Mouse (Mus musculus) cerebral cortex, adult 2 months (tissue): Measurements from ENCODE around the gene Ddah1.

Experiments used
- WGBS: fragments of 180-500 bp; shearing (Covaris S2); methylation state at CpG from one replicate; pipeline ENCODE4 v1.1.7; 2018; 5-methylcytosine and 5-hydroxymethylcytosine counted together

Ddah1 gene

GRCm38 (mm10) chr3:145864033-145864712, 105.7 kb downstream of the Ddah1 start:
- WGBS, result 52% methylated on average over 8 of the region's 8 CpGs

- 71% methylated on average over 6 of the region's 10 CpGs for WGBS
Observed at GRCm38 (mm10) chr3:145864713-145865233, 106.3 kb downstream of the Ddah1 start.

- WGBS, result 82% methylated on average over 9 of the region's 9 CpGs
Observed at GRCm38 (mm10) chr3:145872680-145873079, 114.2 kb downstream of the Ddah1 start.

GRCm38 (mm10) chr3:145873271-145873670, 114.8 kb downstream of the Ddah1 start:
- WGBS, result 84% methylated on average over 1 of the region's 1 CpGs

- WGBS, result 62% methylated on average over 4 of the region's 4 CpGs
Observed at GRCm38 (mm10) chr3:145874126-145874525, 115.7 kb downstream of the Ddah1 start.

- 69% methylated on average over 11 of the region's 11 CpGs for WGBS
Observed at GRCm38 (mm10) chr3:145876120-145876519, 117.6 kb downstream of the Ddah1 start.

GRCm38 (mm10) chr3:145878867-145879266, 120.4 kb downstream of the Ddah1 start:
- WGBS, result 95% methylated on average over 14 of the region's 14 CpGs

GRCm38 (mm10) chr3:145880335-145880734, 121.9 kb downstream of the Ddah1 start:
- WGBS, result 100% methylated on average over 1 of the region's 1 CpGs

- WGBS, result 69% methylated on average over 15 of the region's 15 CpGs
Observed at GRCm38 (mm10) chr3:145882076-145882874, 123.8 kb downstream of the Ddah1 start.

GRCm38 (mm10) chr3:145883233-145883632, 124.8 kb downstream of the Ddah1 start:
- 29% methylated on average over 2 of the region's 2 CpGs for WGBS

- 65% methylated on average over 4 of the region's 4 CpGs for WGBS
Observed at GRCm38 (mm10) chr3:145885376-145885775, 126.9 kb downstream of the Ddah1 start.

- WGBS, result 71% methylated on average over 5 of the region's 5 CpGs
Observed at GRCm38 (mm10) chr3:145885851-145886464, 127.5 kb downstream of the Ddah1 start.

- 68% methylated on average over 6 of the region's 6 CpGs for WGBS
Observed at GRCm38 (mm10) chr3:145887430-145887971, 129.0 kb downstream of the Ddah1 start.

- 75% methylated on average over 18 of the region's 18 CpGs for WGBS
Observed at GRCm38 (mm10) chr3:145890346-145891132, 132.1 kb downstream of the Ddah1 start.

GRCm38 (mm10) chr3:145892451-145892850, 134.0 kb downstream of the Ddah1 start:
- 82% methylated on average over 3 of the region's 3 CpGs for WGBS

GRCm38 (mm10) chr3:145894131-145894530, 135.7 kb downstream of the Ddah1 start:
- 80% methylated on average over 12 of the region's 12 CpGs for WGBS

GRCm38 (mm10) chr3:145897749-145898148, 139.3 kb downstream of the Ddah1 start:
- 75% methylated on average over 11 of the region's 11 CpGs for WGBS

- WGBS, result 70% methylated on average over 8 of the region's 8 CpGs
Observed at GRCm38 (mm10) chr3:145899832-145900231, 141.4 kb downstream of the Ddah1 start.

- WGBS, result 85% methylated on average over 8 of the region's 8 CpGs
Observed at GRCm38 (mm10) chr3:145903530-145903929, 145.1 kb downstream of the Ddah1 start.

GRCm38 (mm10) chr3:145904850-145905776, 146.6 kb downstream of the Ddah1 start:
- WGBS, result 44% methylated on average over 22 of the region's 22 CpGs
